11 mouse cellular contexts compared by ENCODE assay signal in genomic region chr12:23800366-23800765, GRCm38 (mm10). TPM values are rescaled to one million over a fixed set of nuclear protein-coding genes. Genes with fewer than 3 reads are reported as not detected.
A peak's percentile ranks its signal among the peaks of the same experiment; 100 is the strongest.
DNase-seq lines count a peak whose midpoint lies in the region; ATAC-seq lines count a peak whose summit lies in the region.
"Not testable (repeated sequence)": the region's sequence is repeated elsewhere in the genome, so short reads cannot be mapped to it uniquely, and the experiment has no call there.
"Had no signal": no experiment of that assay in that cellular context is flagged by ENCODE, and none has a peak within 500 bp of the region (broad histone marks: within the 10 kb centered on the region; RNA-seq: fewer than 3 reads in every experiment).

No protein-coding gene starts in this region.

- H3K36me3 ChIP-seq in hindbrain, embryonic 12.5 days; lung, embryonic 15.5 days: not testable (repeated sequence)

- not testable (repeated sequence) for H3K27me3 ChIP-seq in hindbrain, embryonic 12.5 days; lung, embryonic 15.5 days

- peak overlapping the region; percentile 18; the same call in 1 of the 2 replicates for H3K4me3 ChIP-seq in hindbrain, embryonic 12.5 days
- peak overlapping the region; percentile 24 for H3K4me3 ChIP-seq in lung, embryonic 15.5 days

- H3K27ac ChIP-seq in hindbrain, embryonic 12.5 days; lung, embryonic 15.5 days: not testable (repeated sequence)

- not testable (repeated sequence) for ATAC-seq in hindbrain, embryonic 12.5 days (ENCODE audit: low FRiP score); lung, embryonic 15.5 days (ENCODE audit: borderline replicate concordance, extremely low read depth, low FRiP score, low TSS enrichment)

- H3K4me2 ChIP-seq in hindbrain, embryonic 12.5 days (replicated peaks) = peak overlapping the region; percentile 13; the same call in 1 of the 2 replicates
- peak overlapping the region; percentile 16; the same call in 1 of the 2 replicates for H3K4me2 ChIP-seq in lung, embryonic 15.5 days

- WGBS in hindbrain, embryonic 12.5 days = 27% methylated on average over 26 of the region's 48 CpGs
- WGBS in lung, embryonic 15.5 days = 13% methylated on average over 40 of the region's 48 CpGs

- H3K4me1 ChIP-seq in hindbrain, embryonic 12.5 days; lung, embryonic 15.5 days: not testable (repeated sequence)

- DNase-seq in NIH3T3 (ENCODE audit: low read depth) = peak; percentile 13
- peak; percentile 8 to 11 for DNase-seq in cerebellum, postnatal 10 days
- peak; percentile 4 for DNase-seq in gastrocnemius, postnatal 10 days
- DNase-seq in kidney, postnatal 25 days = peak; percentile 2 to 34
- DNase-seq in right cerebral cortex, postnatal 25 days = peak; percentile 8
- peak; percentile 21 for DNase-seq in thymus, postnatal 4 days

- not testable (repeated sequence) for H3K9me3 ChIP-seq in hindbrain, embryonic 12.5 days (replicated peaks); lung, embryonic 15.5 days

- not testable (repeated sequence) for H3K9ac ChIP-seq in hindbrain, embryonic 12.5 days; lung, embryonic 15.5 days

RNA-seq across cellular contexts. Expression of gene Gm10330, which starts 20.3 kb away (rescaled TPM):
- under 1 TPM in 1 of 2 experiments, not detected in 1; 0.16 TPM for total RNA-seq in gastrocnemius, postnatal 10 days (2021)
- polyA plus RNA-seq in hindbrain, embryonic 12.5 days (2016; fragmentation: Nextera tagmentation; extraction: Ambion mirVana) = 0.51 and 0.62 TPM in 2 replicates
- 0.89 and 1.00 TPM in 2 replicates for polyA plus RNA-seq in lung, embryonic 15.5 days (2015; fragmentation: Nextera tagmentation; extraction: Ambion mirVana)
- total RNA-seq: layer of hippocampus, adult 8-10 months had no signal
- polyA plus RNA-seq: erythroblast, embryonic 14.5 days; small intestine, adult 2 months had no signal
